Mouse (Mus musculus) heart, embryonic 15.5 days (tissue): Measurements from ENCODE around the gene Ly86. TPM values are rescaled to one million over a fixed set of nuclear protein-coding genes. Genes with fewer than 3 reads are reported as not detected.

Experiments used
- ATAC-seq: fragments of 200-750 bp; cut with Nextera tagmentation; replicated peaks from 2 replicates; pipeline ENCODE4 v1.8.0; 2017; ENCODE audit warnings: low read depth, moderate TSS enrichment; ENCODE audit not compliant: insufficient number of reproducible peaks, insufficient read depth, low FRiP score
- H3K27ac ChIP-seq: fragments of 300-500 bp; sonication (generic); 2 replicates; pipeline ENCODE4 v1.5.1; 2015; ENCODE audit warnings: mild to moderate bottlenecking, inconsistent platforms
- H3K27me3 ChIP-seq: fragments of 300-500 bp; sonication (generic); 2 replicates; pipeline ENCODE4 v1.6.1; 2015; ENCODE audit warnings: inconsistent platforms
- H3K36me3 ChIP-seq: fragments of 300-500 bp; sonication (generic); 2 replicates; pipeline ENCODE4 v1.6.1; 2015; ENCODE audit warnings: mild to moderate bottlenecking, inconsistent platforms
- H3K4me1 ChIP-seq: fragments of 300-500 bp; sonication (generic); replicated peaks from 2 replicates; pipeline ENCODE4 v1.6.1; 2015; ENCODE audit warnings: inconsistent platforms
- H3K4me2 ChIP-seq: fragments of 300-500 bp; sonication (generic); 2 replicates; pipeline ENCODE4 v1.6.1; 2015; ENCODE audit warnings: inconsistent platforms, mild to moderate bottlenecking, moderate library complexity
- H3K4me3 ChIP-seq: fragments of 300-500 bp; sonication (generic); 2 replicates; pipeline ENCODE4 v1.5.1; 2015; ENCODE audit warnings: mild to moderate bottlenecking, inconsistent platforms
- H3K9ac ChIP-seq: fragments of 300-500 bp; sonication (generic); 2 replicates; pipeline ENCODE4 v1.6.1; 2015; ENCODE audit warnings: mild to moderate bottlenecking, inconsistent platforms
- H3K9me3 ChIP-seq: fragments of 300-500 bp; sonication (generic); replicated peaks from 2 replicates; pipeline ENCODE4 v1.6.1; 2016; ENCODE audit warnings: inconsistent platforms
- WGBS: fragments of 180-500 bp; shearing (Covaris S2); methylation state at CpG from one replicate; pipeline ENCODE4 v1.1.7; 2015; ENCODE audit warnings: mixed read lengths; 5-methylcytosine and 5-hydroxymethylcytosine counted together
- polyA plus RNA-seq: library from polyadenylated mRNA; unstranded; fragments of >200 nt; fragmentation: Nextera tagmentation; extraction: Ambion mirVana; gene quantifications from 2 replicates; pipeline ENCODE4 v1.2.1, GENCODE M21; 2015

The Ly86 gene
- polyA plus RNA-seq, 1 experiment from 2014 or later = 7.1 TPM

DNA sequence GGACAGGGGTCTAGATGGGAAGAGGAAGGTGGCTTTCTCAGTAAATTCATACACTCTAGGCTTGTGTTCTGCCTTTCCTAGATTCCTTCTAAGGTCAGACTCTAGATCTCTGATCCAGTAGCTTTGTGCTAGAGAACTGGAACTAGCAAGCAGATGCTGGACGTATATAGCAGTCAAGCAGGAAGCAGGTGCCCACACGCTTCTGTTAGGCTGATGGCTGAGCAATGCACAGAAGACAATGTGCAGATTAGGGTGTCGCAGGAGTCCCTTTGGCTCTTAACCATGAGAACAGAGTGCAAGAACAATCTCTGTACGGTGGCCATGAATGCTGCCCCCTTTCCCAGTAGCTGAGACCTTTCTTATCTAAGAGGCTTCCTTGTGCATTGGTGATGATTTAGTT, 9.4 kb downstream of the Ly86 start:
- 51% methylated on average over 4 of the region's 4 CpGs for WGBS

GRCm38 (mm10) chr13:37355642-37356331, 10.8 kb downstream of the Ly86 start:
- H3K4me2 ChIP-seq = no peak overlapping the region
- H3K27ac ChIP-seq = no peak overlapping the region
- no peak overlapping the region for H3K4me3 ChIP-seq
- ATAC-seq = no peak
- peaks cover 1% of the 10 kb centered on the region for H3K4me1 ChIP-seq
- no peaks in the 10 kb centered on the region for H3K27me3 ChIP-seq
- H3K9ac ChIP-seq = no peak overlapping the region
- 66% methylated on average over 10 of the region's 10 CpGs for WGBS
- no peaks in the 10 kb centered on the region for H3K36me3 ChIP-seq
- H3K9me3 ChIP-seq = no peaks in the 10 kb centered on the region

More for the DNA sequence above, 9.4 kb downstream of the Ly86 start:
- H3K36me3 ChIP-seq = no peaks in the 10 kb centered on the region
- H3K27ac ChIP-seq = no peak overlapping the region
- no peaks in the 10 kb centered on the region for H3K27me3 ChIP-seq
- no peak overlapping the region for H3K4me3 ChIP-seq
- no peak overlapping the region for H3K9ac ChIP-seq
- H3K4me2 ChIP-seq = no peak overlapping the region
- H3K9me3 ChIP-seq = no peaks in the 10 kb centered on the region
- no peak for ATAC-seq
- H3K4me1 ChIP-seq = no peaks in the 10 kb centered on the region

GRCm38 (mm10) chr13:37356549-37356948, 11.5 kb downstream of the Ly86 start:
- Histone ChIP-seq H3K4me3 (no peak overlapping the region), H3K36me3 (no peaks in the 10 kb centered on the region), H3K27ac (no peak overlapping the region), H3K27me3 (no peaks in the 10 kb centered on the region), H3K4me2 (no peak overlapping the region), H3K9ac (no peak overlapping the region), H3K9me3 (no peaks in the 10 kb centered on the region), H3K4me1 (peaks cover 7% of the 10 kb centered on the region)
- 73% methylated on average over 2 of the region's 2 CpGs for WGBS
- no peak for ATAC-seq

DNA sequence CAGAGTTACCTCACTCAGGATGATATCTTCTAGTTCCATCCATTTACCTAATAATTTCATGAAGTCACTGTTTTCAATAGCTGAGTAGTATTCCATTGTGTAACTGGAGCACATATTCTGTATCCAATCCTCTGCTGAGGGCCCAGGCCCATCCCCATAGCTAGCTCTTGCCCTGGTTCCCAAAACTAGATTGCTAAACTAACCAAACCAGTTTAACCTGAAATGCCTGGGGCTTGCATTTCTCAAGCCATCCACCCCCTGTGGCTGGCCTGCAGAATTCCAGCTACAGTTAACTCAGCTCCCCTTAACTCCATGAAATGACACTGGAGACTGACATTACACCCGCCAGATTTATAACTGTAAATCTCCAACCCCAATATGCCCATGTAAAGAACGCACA, 13.1 kb downstream of the Ly86 start:
- H3K9me3 ChIP-seq = no peaks in the 10 kb centered on the region
- 80% methylated on average over 2 of the region's 2 CpGs for WGBS
- H3K9ac ChIP-seq = no peak overlapping the region
- no peaks in the 10 kb centered on the region for H3K27me3 ChIP-seq
- peaks cover 7% of the 10 kb centered on the region for H3K4me1 ChIP-seq
- no peak for ATAC-seq
- H3K36me3 ChIP-seq = no peaks in the 10 kb centered on the region
- H3K27ac ChIP-seq = no peak overlapping the region
- H3K4me3 ChIP-seq = no peak overlapping the region
- no peak overlapping the region for H3K4me2 ChIP-seq

DNA sequence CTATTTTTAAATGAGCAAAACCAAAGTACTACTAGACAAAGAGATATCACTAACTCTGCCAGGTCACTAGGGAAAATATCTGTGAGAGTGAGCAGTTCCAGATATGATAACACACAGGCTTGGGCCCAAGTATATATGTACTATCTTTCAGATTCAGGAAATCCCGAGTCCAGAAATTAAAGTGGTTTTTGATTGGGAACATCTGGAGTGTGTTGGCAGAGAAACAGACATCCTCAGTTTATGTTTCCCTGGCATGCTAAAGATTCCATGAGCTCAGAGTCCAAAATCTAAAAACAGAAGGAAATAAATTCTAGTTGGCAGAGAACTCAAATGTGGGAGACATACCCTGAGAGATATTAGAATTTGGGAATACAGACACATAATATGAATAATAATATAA, 16.2 kb downstream of the Ly86 start:
- no peaks in the 10 kb centered on the region for H3K9me3 ChIP-seq
- no peak overlapping the region for H3K9ac ChIP-seq
- no peaks in the 10 kb centered on the region for H3K27me3 ChIP-seq
- no peak; the same call in 1 of the 2 replicates for ATAC-seq
- H3K36me3 ChIP-seq = no peaks in the 10 kb centered on the region
- H3K4me2 ChIP-seq = no peak overlapping the region
- H3K4me1 ChIP-seq = peaks cover 7% of the 10 kb centered on the region
- 9% methylated on average over 1 of the region's 1 CpGs for WGBS
- peak overlapping the region; percentile 61 for H3K27ac ChIP-seq
- no peak overlapping the region for H3K4me3 ChIP-seq

GRCm38 (mm10) chr13:37364351-37364750, 19.3 kb downstream of the Ly86 start:
- no peak overlapping the region for H3K9ac ChIP-seq
- H3K9me3 ChIP-seq = no peaks in the 10 kb centered on the region
- peaks cover 7% of the 10 kb centered on the region for H3K4me1 ChIP-seq
- no peak overlapping the region for H3K4me3 ChIP-seq
- 69% methylated on average over 5 of the region's 5 CpGs for WGBS
- no peaks in the 10 kb centered on the region for H3K27me3 ChIP-seq
- no peak overlapping the region for H3K27ac ChIP-seq
- no peaks in the 10 kb centered on the region for H3K36me3 ChIP-seq
- ATAC-seq = no peak
- no peak overlapping the region for H3K4me2 ChIP-seq

- WGBS = 30% methylated on average over 5 of the region's 5 CpGs
- no peak overlapping the region for H3K9ac ChIP-seq
- H3K4me1 ChIP-seq = peaks cover 13% of the 10 kb centered on the region
- no peak overlapping the region for H3K4me2 ChIP-seq
- H3K9me3 ChIP-seq = no peaks in the 10 kb centered on the region
- H3K36me3 ChIP-seq = no peaks in the 10 kb centered on the region
- no peak for ATAC-seq
- no peak overlapping the region for H3K4me3 ChIP-seq
- H3K27ac ChIP-seq = no peak overlapping the region
- 0 out of 2 replicates have a peak, but pooled peaks cover 9% of the 10 kb centered on the region for H3K27me3 ChIP-seq
These were observed 31.4 kb downstream of the Ly86 start for GRCm38 (mm10) chr13:37376411-37376810.

GRCm38 (mm10) chr13:37388222-37389202, 43.5 kb downstream of the Ly86 start:
- 27% methylated on average over 9 of the region's 9 CpGs for WGBS
- H3K9ac ChIP-seq = no peak overlapping the region
- H3K27me3 ChIP-seq = no peaks in the 10 kb centered on the region
- H3K4me1 ChIP-seq = peaks cover 24% of the 10 kb centered on the region
- peak overlapping the region; percentile 86 for H3K27ac ChIP-seq
- H3K4me2 ChIP-seq = peak overlapping the region; percentile 45
- H3K36me3 ChIP-seq = no peaks in the 10 kb centered on the region
- peak; percentile 77 for ATAC-seq
- no peak overlapping the region for H3K4me3 ChIP-seq
- H3K9me3 ChIP-seq = no peaks in the 10 kb centered on the region

- WGBS = 13% methylated on average over 5 of the region's 5 CpGs
- H3K9me3 ChIP-seq = no peaks in the 10 kb centered on the region
- H3K4me3 ChIP-seq = no peak overlapping the region
- H3K36me3 ChIP-seq = no peaks in the 10 kb centered on the region
- H3K27ac ChIP-seq = peak overlapping the region; percentile 86
- peak; percentile 54; the same call in 1 of the 2 replicates for ATAC-seq
- peaks cover 24% of the 10 kb centered on the region for H3K4me1 ChIP-seq
- H3K4me2 ChIP-seq = peak overlapping the region; percentile 45
- no peaks in the 10 kb centered on the region for H3K27me3 ChIP-seq
- H3K9ac ChIP-seq = no peak overlapping the region
These were observed 44.3 kb downstream of the Ly86 start for GRCm38 (mm10) chr13:37389296-37389695.

DNA sequence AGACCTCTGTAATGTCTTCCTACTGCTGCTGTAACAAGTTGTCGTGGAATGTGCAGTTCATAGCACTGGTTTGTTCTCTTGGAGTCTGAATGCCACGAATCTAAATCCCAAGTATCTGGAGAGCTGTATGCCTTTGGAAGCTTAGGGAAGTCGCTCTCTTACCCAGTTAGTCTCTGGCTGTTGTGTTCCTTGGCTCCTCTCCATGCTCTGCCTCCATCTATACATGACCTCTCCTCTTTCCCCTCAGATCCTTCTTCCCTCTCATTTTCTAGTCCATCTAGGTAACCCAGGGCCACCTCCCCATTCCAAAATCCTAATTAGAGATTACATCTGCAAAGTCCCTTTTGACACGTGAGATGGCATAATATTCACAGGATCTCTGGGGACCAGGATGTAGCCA, 53.8 kb downstream of the Ly86 start:
- H3K9me3 ChIP-seq = no peaks in the 10 kb centered on the region
- H3K36me3 ChIP-seq = no peaks in the 10 kb centered on the region
- WGBS = 78% methylated on average over 4 of the region's 4 CpGs
- no peaks in the 10 kb centered on the region for H3K4me1 ChIP-seq
- H3K27me3 ChIP-seq = no peaks in the 10 kb centered on the region
- H3K4me3 ChIP-seq = no peak overlapping the region
- H3K9ac ChIP-seq = no peak overlapping the region
- no peak overlapping the region for H3K4me2 ChIP-seq
- H3K27ac ChIP-seq = no peak overlapping the region
- ATAC-seq = no peak

DNA sequence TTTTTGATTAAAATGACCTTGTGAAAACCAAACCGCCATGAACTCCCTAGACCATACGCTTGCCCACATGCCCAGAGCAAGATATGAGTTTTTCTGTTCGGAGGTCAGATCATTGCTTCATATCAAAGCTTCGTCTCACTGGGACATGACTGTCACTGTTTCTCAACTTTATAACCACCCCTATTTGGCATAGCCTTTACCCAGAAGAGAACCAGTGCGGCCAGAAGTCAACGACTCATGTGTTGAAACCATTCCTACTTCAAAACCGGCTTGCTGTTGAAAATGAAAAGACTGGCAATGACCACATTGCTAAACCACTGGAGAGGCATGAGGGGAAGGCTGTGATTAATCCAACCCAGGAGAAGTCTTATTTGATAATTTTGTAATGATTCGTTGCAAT, 54.3 kb downstream of the Ly86 start:
- no peak for ATAC-seq
- 88% methylated on average over 8 of the region's 8 CpGs for WGBS

More for the DNA sequence above, 54.3 kb downstream of the Ly86 start:
- no peaks in the 10 kb centered on the region for H3K36me3 ChIP-seq
- H3K4me1 ChIP-seq = no peaks in the 10 kb centered on the region
- H3K9me3 ChIP-seq = no peaks in the 10 kb centered on the region
- no peak overlapping the region for H3K9ac ChIP-seq
- no peaks in the 10 kb centered on the region for H3K27me3 ChIP-seq
- no peak overlapping the region for H3K4me2 ChIP-seq
- H3K27ac ChIP-seq = no peak overlapping the region
- no peak overlapping the region for H3K4me3 ChIP-seq
